Mouse (Mus musculus): ENCODE measurements around the gene Maml2.

Gene Maml2

GRCm38 (mm10) chr9:13577150-13577549 is 279.4 kb downstream of the Maml2 start:
- no peak for DNase-seq

GRCm38 (mm10) chr9:13581184-13581583 is 283.4 kb downstream of the Maml2 start:
- no peak for DNase-seq

- no peak for DNase-seq
These were observed 286.2 kb downstream of the Maml2 start for GRCm38 (mm10) chr9:13583952-13584351.

GRCm38 (mm10) chr9:13584435-13584834 is 286.7 kb downstream of the Maml2 start:
- no peak for DNase-seq

- DNase-seq = no peak
These were observed 289.6 kb downstream of the Maml2 start for GRCm38 (mm10) chr9:13587085-13587933.

GRCm38 (mm10) chr9:13588786-13589185 is 291.0 kb downstream of the Maml2 start:
- DNase-seq = no peak

GRCm38 (mm10) chr9:13592701-13593100 is 294.9 kb downstream of the Maml2 start:
- no peak for DNase-seq

GRCm38 (mm10) chr9:13597736-13598135 is 300.0 kb downstream of the Maml2 start:
- no peak for DNase-seq

GRCm38 (mm10) chr9:13598596-13599333 is 301.0 kb downstream of the Maml2 start:
- DNase-seq = no peak

GRCm38 (mm10) chr9:13599334-13599614 is 301.5 kb downstream of the Maml2 start:
- DNase-seq = no peak

GRCm38 (mm10) chr9:13599800-13600199 is 302.0 kb downstream of the Maml2 start:
- DNase-seq = no peak

- no peak for DNase-seq
These were observed 304.0 kb downstream of the Maml2 start for GRCm38 (mm10) chr9:13601729-13602128.

- no peak for DNase-seq
These were observed 305.9 kb downstream of the Maml2 start for GRCm38 (mm10) chr9:13603533-13604143.

- no peak for DNase-seq
These were observed 309.9 kb downstream of the Maml2 start for GRCm38 (mm10) chr9:13607609-13608185.

GRCm38 (mm10) chr9:13608532-13609071 is 310.8 kb downstream of the Maml2 start:
- no peak for DNase-seq

- no peak for DNase-seq
These were observed 313.8 kb downstream of the Maml2 start for GRCm38 (mm10) chr9:13611561-13611960.

GRCm38 (mm10) chr9:13612371-13612770 is 314.6 kb downstream of the Maml2 start:
- DNase-seq = no peak

- no peak for DNase-seq
These were observed 315.8 kb downstream of the Maml2 start for GRCm38 (mm10) chr9:13613325-13614268.

GRCm38 (mm10) chr9:13616383-13617009 is 318.7 kb downstream of the Maml2 start:
- no peak for DNase-seq

GRCm38 (mm10) chr9:13620794-13621193 is 323.0 kb downstream of the Maml2 start:
- DNase-seq = no peak

GRCm38 (mm10) chr9:13621941-13622340 is 324.2 kb downstream of the Maml2 start:
- DNase-seq = no peak

- DNase-seq = no peak
These were observed 324.7 kb downstream of the Maml2 start for GRCm38 (mm10) chr9:13622426-13622825.
